Comparison of ENCODE assay signal across 8 mouse cellular contexts in the genomic region with DNA sequence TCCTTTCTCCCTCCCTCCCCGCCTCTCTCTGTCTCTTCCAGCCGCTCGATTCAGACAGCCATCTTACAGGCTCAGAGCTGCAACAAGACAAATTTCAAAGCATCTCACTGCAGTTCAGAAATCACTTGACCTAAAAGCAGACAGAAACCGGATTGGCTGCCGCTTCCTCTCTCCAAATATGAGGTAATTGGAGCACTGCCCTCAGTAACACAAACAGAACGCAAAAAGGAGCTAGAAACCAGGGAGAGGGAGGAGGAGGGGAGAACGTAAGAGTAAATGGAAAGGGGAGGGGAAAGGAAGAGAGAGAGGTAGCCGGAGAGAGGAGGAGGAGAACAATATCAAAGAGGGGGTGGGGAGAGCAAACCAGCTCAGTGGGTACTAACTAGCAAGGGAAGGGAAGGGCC.
A peak's percentile ranks its signal among the peaks of the same experiment; 100 is the strongest.
DNase-seq lines count a peak whose midpoint lies in the region; ATAC-seq and TF ChIP-seq lines count a peak whose summit lies in the region.

No protein-coding gene starts in this region.

- DNase-seq in kidney, adult 8-10 months: no peak
- DNase-seq in heart, postnatal 10 days: peak; percentile 37 to 56
- DNase-seq in left cerebral cortex, adult 2 months (ENCODE audit: extremely low spot score in 1 of 2, low spot score in 2 of 2): peak; percentile 45 to 49
- DNase-seq in lung, postnatal 36 days: peak; percentile 72
- DNase-seq in skeletal muscle tissue, adult 2 months (ENCODE audit: low read depth, low spot score): peak; percentile 25
- DNase-seq in testis, postnatal 14 days (ENCODE audit: low spot score): no peak

- no peaks in the 10 kb centered on the region for H3K36me3 ChIP-seq in kidney, embryonic 15.5 days
- no peaks in the 10 kb centered on the region for H3K36me3 ChIP-seq in embryonic facial prominence, embryonic 15.5 days

- peak; percentile 75 for ATAC-seq in kidney, embryonic 15.5 days (replicated peaks; ENCODE audit: low FRiP score)
- no peak for ATAC-seq in embryonic facial prominence, embryonic 15.5 days (ENCODE audit: insufficient number of reproducible peaks, low FRiP score, low TSS enrichment, low read depth)

- H3K9me3 ChIP-seq in kidney, embryonic 15.5 days (replicated peaks): no peaks in the 10 kb centered on the region
- H3K9me3 ChIP-seq in embryonic facial prominence, embryonic 15.5 days (replicated peaks): no peaks in the 10 kb centered on the region

- H3K27ac ChIP-seq in kidney, embryonic 15.5 days: peak overlapping the region; percentile 49
- peak overlapping the region; percentile 75 for H3K27ac ChIP-seq in embryonic facial prominence, embryonic 15.5 days (replicated peaks)
- H3K27ac ChIP-seq in left cerebral cortex, adult 2 months: peak overlapping the region; percentile 80

- WGBS in kidney, embryonic 15.5 days: 8% methylated on average over 8 of the region's 8 CpGs
- WGBS in embryonic facial prominence, embryonic 15.5 days: 3% methylated on average over 8 of the region's 8 CpGs

- H3K4me2 ChIP-seq in kidney, embryonic 15.5 days: peak overlapping the region; percentile 55
- peak overlapping the region; percentile 51 for H3K4me2 ChIP-seq in embryonic facial prominence, embryonic 15.5 days (replicated peaks)

- intact Hi-C loops in heart, postnatal 10 days (cut with DNase I): no loop called here
- intact Hi-C loops in left cerebral cortex, adult 2 months (cut with DNase I): loop anchor here (5.0 kb wide), 2 partner anchors 220 to 375 kb away; partner anchors contain the start of gene Mycbp

- no peaks in the 10 kb centered on the region for H3K27me3 ChIP-seq in kidney, embryonic 15.5 days
- H3K27me3 ChIP-seq in embryonic facial prominence, embryonic 15.5 days: no peaks in the 10 kb centered on the region

- peak overlapping the region; percentile 28 for H3K4me3 ChIP-seq in kidney, embryonic 15.5 days (replicated peaks)
- H3K4me3 ChIP-seq in embryonic facial prominence, embryonic 15.5 days (replicated peaks): peak overlapping the region; percentile 35
- H3K4me3 ChIP-seq in left cerebral cortex, adult 2 months: peak overlapping the region; percentile 45

- peak overlapping the region; percentile 29; the same call in 1 of the 2 replicates for H3K9ac ChIP-seq in kidney, embryonic 15.5 days
- H3K9ac ChIP-seq in embryonic facial prominence, embryonic 15.5 days: peak overlapping the region; percentile 15; the same call in 1 of the 2 replicates

- H3K4me1 ChIP-seq in kidney, embryonic 15.5 days: peaks cover 44% of the 10 kb centered on the region
- H3K4me1 ChIP-seq in embryonic facial prominence, embryonic 15.5 days: peaks cover 38% of the 10 kb centered on the region

- no peak for TF ChIP-seq CTCF in left cerebral cortex, adult 2 months (IDR thresholded peaks at IDR 0.05)

Comparison
In these comparisons a context has a peak if more than half of its experiments do, and no peak if none do; other contexts are left out.
1. DNase-seq: peak in heart, postnatal 10 days (2 of 2), left cerebral cortex, adult 2 months (2 of 2), lung, postnatal 36 days (single experiment) and skeletal muscle tissue, adult 2 months (single experiment); none in kidney, adult 8-10 months (0 of 2) and testis, postnatal 14 days (single experiment).
2. Peak in every context shown above with its lines, with median percentiles within 50 percentile points of each other: H3K27ac ChIP-seq and H3K4me3 ChIP-seq.